Comparison of ENCODE assay signal across 8 mouse cellular contexts in genomic region chr3:108226558-108227350, GRCm38 (mm10). TPM values are rescaled to one million over a fixed set of nuclear protein-coding genes. Genes with fewer than 3 reads are reported as not detected.
DNase-seq lines count a peak whose midpoint lies in the region; ATAC-seq and TF ChIP-seq lines count a peak whose summit lies in the region.

Gene Sypl2, minus strand, starts transcription at chr3:108226648.

- 2% methylated on average over 44 of the region's 44 CpGs for WGBS in forebrain, postnatal 0 days
- 3% methylated on average over 34 of the region's 44 CpGs for WGBS in hindbrain, embryonic 16.5 days
- WGBS in liver, embryonic 13.5 days (ENCODE audit: insufficient replicate concordance), result 6% methylated on average over 44 of the region's 44 CpGs

- DNase-seq in adrenal gland, adult 2 months, result peak; percentile 71
- DNase-seq in adrenal gland, adult 18-20 months (ENCODE audit: low spot score in 2 of 2), result no peak
- peak; percentile 48 for DNase-seq in forebrain, postnatal 0 days
- DNase-seq in liver, embryonic 13.5 days, result no peak
- peak; percentile 42 for DNase-seq in naive thymus-derived CD4-positive, alpha-beta T cell, adult 2 months (ENCODE audit: low read depth)
- DNase-seq in layer of hippocampus, postnatal 25 days (ENCODE audit: extremely low spot score in 1 of 2, low spot score in 1 of 2), result no peak

- no peaks in the 10 kb centered on the region for H3K9me3 ChIP-seq in forebrain, postnatal 0 days (ENCODE audit: low read length)
- no peaks in the 10 kb centered on the region for H3K9me3 ChIP-seq in hindbrain, embryonic 16.5 days (ENCODE audit: control insufficient read depth, low read length)
- H3K9me3 ChIP-seq in liver, embryonic 13.5 days (replicated peaks), result no peaks in the 10 kb centered on the region

- peak within 1 kb of the TSS; percentile 41 for H3K4me3 ChIP-seq in forebrain, postnatal 0 days (ENCODE audit: low read depth, low read length)
- H3K4me3 ChIP-seq in hindbrain, embryonic 16.5 days (ENCODE audit: low read length), result peak within 1 kb of the TSS; percentile 42
- H3K4me3 ChIP-seq in liver, embryonic 13.5 days (replicated peaks), result peak within 1 kb of the TSS; percentile 45

- peak within 1 kb of the TSS; percentile 33; the same call in 1 of the 2 replicates for H3K9ac ChIP-seq in forebrain, postnatal 0 days
- peak within 1 kb of the TSS; percentile 45 for H3K9ac ChIP-seq in hindbrain, embryonic 16.5 days (ENCODE audit: low read depth, low read length)
- 0 out of 2 replicates have a peak within 1 kb of the TSS, but pooled peaks have one; percentile 9 for H3K9ac ChIP-seq in liver, embryonic 13.5 days

- peaks cover 31% of the 10 kb centered on the region for H3K27me3 ChIP-seq in forebrain, postnatal 0 days (ENCODE audit: insufficient read depth, low read length)
- peaks cover 29% of the 10 kb centered on the region for H3K27me3 ChIP-seq in hindbrain, embryonic 16.5 days (replicated peaks; ENCODE audit: control insufficient read depth, insufficient read depth, low read length)
- peaks cover 82% of the 10 kb centered on the region for H3K27me3 ChIP-seq in liver, embryonic 13.5 days

- no peak for TF ChIP-seq CTCF in forebrain, postnatal 0 days (IDR thresholded peaks at IDR 0.05; ENCODE audit: low read depth)

- peaks cover 4% of the 10 kb centered on the region; the same call in 1 of the 2 replicates for H3K4me1 ChIP-seq in forebrain, postnatal 0 days (ENCODE audit: insufficient read depth)
- H3K4me1 ChIP-seq in hindbrain, embryonic 16.5 days (ENCODE audit: control insufficient read depth, insufficient read depth, low read depth, low read length), result peaks cover 10% of the 10 kb centered on the region
- peaks cover 10% of the 10 kb centered on the region for H3K4me1 ChIP-seq in liver, embryonic 13.5 days (replicated peaks)

- no peaks in the 10 kb centered on the region for H3K36me3 ChIP-seq in forebrain, postnatal 0 days (ENCODE audit: insufficient read depth)
- H3K36me3 ChIP-seq in hindbrain, embryonic 16.5 days (ENCODE audit: control insufficient read depth, insufficient read depth, low read length), result no peaks in the 10 kb centered on the region
- no peaks in the 10 kb centered on the region for H3K36me3 ChIP-seq in liver, embryonic 13.5 days

- no peak within 1 kb of the TSS for H3K27ac ChIP-seq in forebrain, postnatal 0 days (ENCODE audit: low read depth, low read length)
- no peak within 1 kb of the TSS for H3K27ac ChIP-seq in hindbrain, embryonic 16.5 days (ENCODE audit: low read depth, low read length)
- H3K27ac ChIP-seq in liver, embryonic 13.5 days, result no peak within 1 kb of the TSS

- peak; percentile 43 for ATAC-seq in activated CD4-positive, CD25-positive, alpha-beta regulatory T cell, adult 4 months
- ATAC-seq in forebrain, postnatal 0 days, result peak; percentile 61
- peak; percentile 42; the same call in 1 of the 2 replicates for ATAC-seq in hindbrain, embryonic 16.5 days
- no peak for ATAC-seq in liver, embryonic 13.5 days (ENCODE audit: low read depth)

- peak within 1 kb of the TSS; percentile 67 for H3K4me2 ChIP-seq in forebrain, postnatal 0 days (ENCODE audit: low read depth)
- H3K4me2 ChIP-seq in hindbrain, embryonic 16.5 days (ENCODE audit: low read length), result peak within 1 kb of the TSS; percentile 76
- H3K4me2 ChIP-seq in liver, embryonic 13.5 days, result peak within 1 kb of the TSS; percentile 59

RNA-seq across cellular contexts. Expression of gene Sypl2, which starts in this region (rescaled TPM):
- total RNA-seq in adrenal gland, adult 2 months (2021), result under 1 TPM; 0.20 to 0.97 TPM
- polyA plus RNA-seq in adrenal gland, adult 2 months (2012; rRNA removed), result 0.11 and 0.31 TPM in 2 replicates
- total RNA-seq in adrenal gland, adult 18-20 months (2021), result 1 to 10 TPM in 1 of 2 experiments, under 1 TPM in 1; 0.46 to 1.4 TPM
- polyA plus RNA-seq in activated CD4-positive, CD25-positive, alpha-beta regulatory T cell, adult 4 months (2017; shearing (Covaris generic)), result not detected
- total RNA-seq in forebrain, postnatal 0 days (2014; rRNA removed), result 0.29 and 1.0 TPM in 2 replicates
- polyA plus RNA-seq in forebrain, postnatal 0 days (2015; fragmentation: Nextera tagmentation; extraction: Ambion mirVana), result 0.42 and 0.70 TPM in 2 replicates
- polyA plus RNA-seq in hindbrain, embryonic 16.5 days (2015; fragmentation: Nextera tagmentation; extraction: Ambion mirVana), result 0.35 and 1.4 TPM in 2 replicates
- polyA plus RNA-seq in liver, embryonic 13.5 days (2015; fragmentation: Nextera tagmentation; extraction: Ambion mirVana), result 0.05 and 0.07 TPM in 2 replicates
- 1 to 10 TPM; 2.9 to 3.6 TPM for total RNA-seq in layer of hippocampus, postnatal 25 days (2021)

Comparison
In these comparisons a context has a peak if more than half of its experiments do, and no peak if none do; other contexts are left out.
1. Peak in DNase-seq in adrenal gland, adult 2 months; RNA of the gene not detected or under 1 TPM.
2. Peak in ATAC-seq in activated CD4-positive, CD25-positive, alpha-beta regulatory T cell, adult 4 months; RNA of the gene not detected or under 1 TPM.
3. DNase-seq: peak in forebrain, postnatal 0 days (single experiment) and naive thymus-derived CD4-positive, alpha-beta T cell, adult 2 months (single experiment); none in adrenal gland, adult 18-20 months (0 of 2), liver, embryonic 13.5 days (single experiment) and layer of hippocampus, postnatal 25 days (0 of 2).
4. Peak in every context shown above with its lines, with median percentiles within 50 percentile points of each other: H3K4me2 ChIP-seq, H3K4me3 ChIP-seq and H3K9ac ChIP-seq.